Mouse (Mus musculus) hindbrain, embryonic 16.5 days (tissue): ENCODE measurements at regions not wholly inside any gene's neighbourhood (a gene's known extent, or its start where the extent isn't known, plus 50 kb on each side); places are given as distances from the start of the nearest gene placed in this dataset.

ENCODE experiments used
- ATAC-seq: fragments of 200-750 bp; cut with Nextera tagmentation; 2 replicates; pipeline ENCODE4 v1.8.0; 2017; ENCODE audit warnings: moderate TSS enrichment, moderate library complexity
- H3K27ac ChIP-seq: fragments of 300-500 bp; sonication (generic); 2 replicates; pipeline ENCODE4 v1.5.1; 2014; ENCODE audit warnings: low read depth, mild to moderate bottlenecking, control low read depth, low read length, moderate library complexity
- H3K27me3 ChIP-seq: fragments of 300-500 bp; sonication (generic); replicated peaks from 2 replicates; pipeline ENCODE4 v1.6.1; 2014; ENCODE audit warnings: low read length; ENCODE audit not compliant: control insufficient read depth, insufficient read depth
- H3K36me3 ChIP-seq: fragments of 300-500 bp; sonication (generic); 2 replicates; pipeline ENCODE4 v1.6.1; 2014; ENCODE audit warnings: mild to moderate bottlenecking, low read length, moderate library complexity, mixed read lengths; ENCODE audit not compliant: control insufficient read depth, insufficient read depth
- H3K4me1 ChIP-seq: fragments of 300-500 bp; sonication (generic); 2 replicates; pipeline ENCODE4 v1.6.1; 2014; ENCODE audit warnings: low read depth, low read length; ENCODE audit not compliant: control insufficient read depth, insufficient read depth
- H3K4me2 ChIP-seq: fragments of 300-500 bp; sonication (generic); 2 replicates; pipeline ENCODE4 v1.6.1; 2014; ENCODE audit warnings: mild to moderate bottlenecking, low read length, control low read depth, moderate library complexity
- H3K4me3 ChIP-seq: fragments of 300-500 bp; sonication (generic); 2 replicates; pipeline ENCODE4 v1.5.1; 2014; ENCODE audit warnings: mild to moderate bottlenecking, low read length, control low read depth, moderate library complexity
- H3K9ac ChIP-seq: fragments of 300-500 bp; sonication (generic); 2 replicates; pipeline ENCODE4 v1.6.1; 2014; ENCODE audit warnings: low read depth, mild to moderate bottlenecking, control low read depth, low read length, moderate library complexity
- H3K9me3 ChIP-seq: fragments of 300-500 bp; sonication (generic); 2 replicates; pipeline ENCODE4 v1.6.1; 2014; ENCODE audit warnings: mild to moderate bottlenecking, low read length, moderate library complexity; ENCODE audit not compliant: control insufficient read depth
- WGBS: fragments of 180-500 bp; shearing (Covaris S2); extraction: QIAGEN DNeasy Blood & Tissue Kit; methylation state at CpG from one replicate; pipeline ENCODE4 v1.1.7; 2014; 5-methylcytosine and 5-hydroxymethylcytosine counted together

DNA sequence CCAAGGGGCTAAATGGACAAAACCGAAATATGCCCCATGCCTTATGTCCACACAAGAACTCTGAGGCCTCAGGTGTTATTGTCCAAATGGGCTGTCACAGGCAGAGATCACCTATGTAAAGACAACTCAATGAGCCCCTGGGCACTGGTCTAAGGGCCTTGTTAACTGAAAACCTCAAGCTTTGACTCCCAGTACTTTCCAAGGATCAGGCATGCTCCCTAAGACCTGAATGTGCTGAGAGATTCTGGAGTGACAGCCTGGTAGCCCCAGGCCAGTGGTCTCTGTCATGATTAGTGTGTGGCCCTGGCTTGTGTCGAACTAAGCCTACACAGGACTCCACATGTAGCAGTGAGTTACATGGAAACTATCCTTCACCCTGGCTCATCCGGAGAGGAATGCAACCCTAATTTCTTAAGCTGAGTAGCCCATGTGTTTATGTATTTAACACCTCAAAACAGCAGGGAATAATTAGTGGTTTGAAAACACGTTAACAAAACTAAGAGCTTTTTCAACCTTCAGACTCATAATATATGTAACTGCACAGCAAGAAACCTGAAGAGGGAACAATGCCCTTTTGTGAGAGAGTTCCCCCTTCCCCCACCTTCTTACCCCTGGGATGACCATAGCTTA lies 435.3 kb upstream of the Mki67 start:
- Histone ChIP-seq H3K4me1 (no peaks in the 10 kb centered on the region), H3K9ac (no peak overlapping the region), H3K36me3 (no peaks in the 10 kb centered on the region), H3K4me2 (no peak overlapping the region), H3K9me3 (no peaks in the 10 kb centered on the region), H3K27me3 (no peaks in the 10 kb centered on the region), H3K27ac (no peak overlapping the region), H3K4me3 (no peak overlapping the region)
- WGBS: 44% methylated on average over 4 of the region's 4 CpGs
- ATAC-seq: no peak

- H3K4me2 ChIP-seq: no peak overlapping the region
- no peaks in the 10 kb centered on the region for H3K9me3 ChIP-seq
- no peak overlapping the region for H3K4me3 ChIP-seq
- no peak overlapping the region for H3K9ac ChIP-seq
- H3K4me1 ChIP-seq: no peaks in the 10 kb centered on the region
- WGBS: 27% methylated on average over 5 of the region's 5 CpGs
- H3K27me3 ChIP-seq: no peaks in the 10 kb centered on the region
- no peaks in the 10 kb centered on the region for H3K36me3 ChIP-seq
- no peak for ATAC-seq
- H3K27ac ChIP-seq: no peak overlapping the region
These were observed 436.3 kb upstream of the Mki67 start for GRCm38 (mm10) chr7:136152470-136152869.

- Histone ChIP-seq H3K27ac (no peak overlapping the region), H3K9ac (no peak overlapping the region), H3K27me3 (no peaks in the 10 kb centered on the region), H3K4me2 (no peak overlapping the region), H3K4me3 (no peak overlapping the region), H3K4me1 (no peaks in the 10 kb centered on the region), H3K9me3 (no peaks in the 10 kb centered on the region), H3K36me3 (no peaks in the 10 kb centered on the region)
- ATAC-seq: no peak
- WGBS: 74% methylated on average over 3 of the region's 3 CpGs
These were observed 437.5 kb upstream of the Mki67 start for GRCm38 (mm10) chr7:136153621-136154020.

GRCm38 (mm10) chr7:136159136-136159535 lies 443.0 kb upstream of the Mki67 start:
- Histone ChIP-seq H3K9ac (no peak overlapping the region), H3K4me3 (no peak overlapping the region), H3K27me3 (no peaks in the 10 kb centered on the region), H3K27ac (no peak overlapping the region), H3K9me3 (no peaks in the 10 kb centered on the region), H3K4me1 (no peaks in the 10 kb centered on the region), H3K36me3 (no peaks in the 10 kb centered on the region), H3K4me2 (no peak overlapping the region)
- WGBS: 36% methylated on average over 4 of the region's 4 CpGs
- no peak for ATAC-seq

DNA sequence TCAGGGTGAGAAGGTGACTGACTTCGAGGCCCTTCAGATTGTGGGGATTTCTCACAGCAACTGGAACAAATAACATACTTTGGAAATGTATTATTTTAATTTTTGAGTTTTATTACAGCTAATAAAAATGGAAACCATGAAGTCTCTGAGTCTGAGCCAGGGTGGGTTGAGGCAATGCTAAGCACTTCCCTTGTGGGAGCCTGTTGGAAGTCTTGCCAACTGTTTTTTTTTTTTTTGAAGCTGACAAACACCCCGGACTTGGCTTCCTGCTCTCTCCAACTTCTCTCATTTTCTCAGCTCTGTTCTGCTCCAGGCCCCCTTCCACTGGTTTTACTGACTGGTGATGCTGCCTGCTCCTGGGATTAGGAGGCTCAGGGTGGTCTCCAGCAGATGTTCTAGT lies 445.4 kb upstream of the Mki67 start:
- 85% methylated on average over 2 of the region's 2 CpGs for WGBS
- ATAC-seq: no peak
- H3K4me1 ChIP-seq: no peaks in the 10 kb centered on the region

DNA sequence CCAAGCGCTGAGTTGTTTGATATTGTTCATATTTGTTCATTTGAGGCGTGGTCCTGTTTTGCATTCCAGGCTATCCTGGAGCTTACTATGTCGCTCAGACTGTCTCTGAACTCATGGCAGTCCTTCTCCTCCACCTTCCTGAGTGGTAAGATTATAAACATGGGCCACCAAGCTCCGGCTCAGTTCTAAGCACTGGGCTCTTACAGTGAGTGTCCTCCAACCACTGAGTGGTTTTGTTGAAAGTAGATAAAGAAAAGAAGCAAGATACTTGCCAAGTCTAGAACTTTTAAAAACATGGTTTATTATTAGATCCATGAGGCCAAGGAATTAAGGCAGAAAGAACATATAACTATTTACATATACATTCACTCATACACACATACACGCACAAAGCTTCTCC lies 448.7 kb upstream of the Mki67 start:
- Histone ChIP-seq H3K4me3 (no peak overlapping the region), H3K9me3 (no peaks in the 10 kb centered on the region), H3K4me1 (no peaks in the 10 kb centered on the region), H3K36me3 (no peaks in the 10 kb centered on the region), H3K4me2 (no peak overlapping the region), H3K9ac (no peak overlapping the region), H3K27ac (no peak overlapping the region), H3K27me3 (no peaks in the 10 kb centered on the region)
- 88% methylated on average over 5 of the region's 5 CpGs for WGBS
- no peak for ATAC-seq

More for the DNA sequence above, 445.4 kb upstream of the Mki67 start:
- no peak overlapping the region for H3K27ac ChIP-seq
- no peak overlapping the region for H3K4me2 ChIP-seq
- H3K27me3 ChIP-seq: no peaks in the 10 kb centered on the region
- no peaks in the 10 kb centered on the region for H3K9me3 ChIP-seq
- no peaks in the 10 kb centered on the region for H3K36me3 ChIP-seq
- H3K9ac ChIP-seq: no peak overlapping the region
- no peak overlapping the region for H3K4me3 ChIP-seq

GRCm38 (mm10) chr7:136169261-136169660 lies 453.1 kb upstream of the Mki67 start:
- WGBS: 65% methylated on average over 4 of the region's 4 CpGs
- ATAC-seq: no peak
- Histone ChIP-seq H3K27ac (no peak overlapping the region), H3K36me3 (no peaks in the 10 kb centered on the region), H3K4me3 (no peak overlapping the region), H3K4me2 (no peak overlapping the region), H3K27me3 (no peaks in the 10 kb centered on the region), H3K9me3 (no peaks in the 10 kb centered on the region), H3K9ac (no peak overlapping the region), H3K4me1 (no peaks in the 10 kb centered on the region)

DNA sequence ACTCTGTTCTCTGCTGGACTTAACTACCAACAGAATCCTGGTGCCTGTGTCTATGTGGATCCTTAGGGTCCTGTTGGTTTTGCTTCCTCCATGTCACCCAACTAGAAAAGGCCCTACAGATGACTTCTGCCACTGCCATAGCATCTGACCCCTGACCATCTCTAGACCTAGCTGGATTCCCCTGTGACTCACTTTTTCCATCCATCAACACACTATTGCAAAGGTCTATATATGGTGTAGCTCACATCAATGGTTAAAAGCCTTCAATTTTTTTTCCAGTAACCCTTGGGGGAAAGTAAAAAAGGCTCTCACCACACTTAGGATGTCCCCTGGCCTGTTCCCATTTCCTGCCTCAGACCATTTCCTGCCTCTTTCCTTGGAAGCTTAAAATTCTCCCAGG lies 460.2 kb upstream of the Mki67 start:
- Histone ChIP-seq H3K9ac (no peak overlapping the region), H3K4me1 (no peaks in the 10 kb centered on the region), H3K4me3 (no peak overlapping the region), H3K36me3 (no peaks in the 10 kb centered on the region), H3K4me2 (no peak overlapping the region), H3K9me3 (no peaks in the 10 kb centered on the region), H3K27ac (no peak overlapping the region), H3K27me3 (no peaks in the 10 kb centered on the region)
- no peak for ATAC-seq

GRCm38 (mm10) chr7:136180996-136181395 lies 464.8 kb upstream of the Mki67 start:
- 31% methylated on average over 6 of the region's 6 CpGs for WGBS
- no peaks in the 10 kb centered on the region for H3K36me3 ChIP-seq
- H3K9ac ChIP-seq: no peak overlapping the region
- H3K4me1 ChIP-seq: no peaks in the 10 kb centered on the region; the same call in 1 of the 2 replicates
- H3K4me3 ChIP-seq: no peak overlapping the region
- ATAC-seq: no peak
- peak overlapping the region; percentile 22 for H3K4me2 ChIP-seq
- H3K9me3 ChIP-seq: no peaks in the 10 kb centered on the region
- H3K27ac ChIP-seq: no peak overlapping the region
- H3K27me3 ChIP-seq: no peaks in the 10 kb centered on the region

DNA sequence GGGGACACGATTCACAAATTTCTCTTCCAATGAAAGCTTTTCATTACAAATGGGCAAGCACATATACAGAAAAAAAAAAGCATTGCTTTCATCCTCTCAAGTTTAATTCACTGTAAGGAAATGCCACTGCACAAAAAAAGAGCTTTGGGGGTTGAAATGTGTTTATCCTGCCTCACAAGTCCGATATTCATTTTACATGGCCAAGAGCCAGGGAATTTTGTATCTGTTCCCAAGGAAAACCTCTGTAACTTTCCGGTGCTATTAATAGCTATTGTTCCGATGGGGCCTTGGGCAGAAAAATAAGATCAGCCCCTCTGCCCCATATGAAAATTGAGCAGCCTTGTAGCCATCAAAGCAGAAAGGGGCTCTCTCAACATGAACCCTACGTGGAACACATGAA lies 465.9 kb upstream of the Mki67 start:
- no peaks in the 10 kb centered on the region; the same call in 1 of the 2 replicates for H3K4me1 ChIP-seq
- no peak overlapping the region for H3K9ac ChIP-seq
- H3K27me3 ChIP-seq: no peaks in the 10 kb centered on the region
- WGBS: 64% methylated on average over 5 of the region's 5 CpGs
- no peaks in the 10 kb centered on the region for H3K9me3 ChIP-seq
- ATAC-seq: no peak
- no peak overlapping the region for H3K4me3 ChIP-seq
- no peak overlapping the region for H3K27ac ChIP-seq
- H3K36me3 ChIP-seq: no peaks in the 10 kb centered on the region
- no peak overlapping the region for H3K4me2 ChIP-seq
